Mouse (Mus musculus) liver, embryonic 16.5 days (tissue): Measurements from ENCODE around the gene Myl3. TPM values are rescaled to one million over a fixed set of nuclear protein-coding genes. Genes with fewer than 3 reads are reported as not detected.

Experiments used
- ATAC-seq: fragments of 200-750 bp; cut with Nextera tagmentation; 2 replicates; pipeline ENCODE4 v1.8.0; 2017; ENCODE audit warnings: low read depth, mild to moderate bottlenecking, moderate number of reproducible peaks, moderate library complexity
- H3K27ac ChIP-seq: fragments of 300-500 bp; sonication (generic); 2 replicates; pipeline ENCODE4 v1.5.1; 2014; ENCODE audit warnings: mild to moderate bottlenecking, low read length
- H3K27me3 ChIP-seq: fragments of 300-500 bp; sonication (generic); 2 replicates; pipeline ENCODE4 v1.6.1; 2014; ENCODE audit warnings: low read depth, low read length, mixed read lengths; ENCODE audit not compliant: control insufficient read depth, insufficient read depth
- H3K36me3 ChIP-seq: fragments of 300-500 bp; sonication (generic); 2 replicates; pipeline ENCODE4 v1.6.1; 2014; ENCODE audit warnings: mild to moderate bottlenecking; ENCODE audit not compliant: control insufficient read depth, insufficient read depth
- H3K4me1 ChIP-seq: fragments of 300-500 bp; sonication (generic); 2 replicates; pipeline ENCODE4 v1.6.1; 2014; ENCODE audit warnings: low read depth, low read length, mixed read lengths; ENCODE audit not compliant: control insufficient read depth
- H3K4me2 ChIP-seq: fragments of 300-500 bp; sonication (generic); 2 replicates; pipeline ENCODE4 v1.6.1; 2014; ENCODE audit warnings: low read depth, low read length, mixed read lengths
- H3K4me3 ChIP-seq: fragments of 300-500 bp; sonication (generic); 2 replicates; pipeline ENCODE4 v1.5.1; 2014; ENCODE audit warnings: low read depth, mild to moderate bottlenecking, low read length
- H3K9ac ChIP-seq: fragments of 300-500 bp; sonication (generic); 2 replicates; pipeline ENCODE4 v1.6.1; 2014; ENCODE audit warnings: low read depth, low read length
- H3K9me3 ChIP-seq: fragments of 300-500 bp; sonication (generic); replicated peaks from 2 replicates; pipeline ENCODE4 v1.6.1; 2016; ENCODE audit warnings: low read length; ENCODE audit not compliant: control insufficient read depth
- WGBS: fragments of 180-500 bp; shearing (Covaris S2); extraction: QIAGEN DNeasy Blood & Tissue Kit; methylation state at CpG from one replicate; pipeline ENCODE4 v1.1.7; 2014; ENCODE audit not compliant: insufficient replicate concordance; 5-methylcytosine and 5-hydroxymethylcytosine counted together
- polyA plus RNA-seq: library from polyadenylated mRNA; unstranded; fragments of >200 nt; fragmentation: Nextera tagmentation; extraction: Ambion mirVana; gene quantifications from 2 replicates; pipeline ENCODE4 v1.2.1, GENCODE M21; 2015

The Myl3 gene
- polyA plus RNA-seq, 1 experiment from 2014 or later, result 1.9 TPM

- Histone ChIP-seq H3K9me3 (no peaks in the 10 kb centered on the region), H3K27ac (no peak overlapping the region), H3K4me1 (no peaks in the 10 kb centered on the region; the same call in 1 of the 2 replicates), H3K9ac (no peak overlapping the region), H3K4me2 (no peak overlapping the region), H3K27me3 (peaks cover 46% of the 10 kb centered on the region), H3K36me3 (no peaks in the 10 kb centered on the region), H3K4me3 (no peak overlapping the region)
- ATAC-seq, result no peak
- WGBS, result 32% methylated on average over 5 of the region's 5 CpGs
These were observed 4.6 kb downstream of the Myl3 start for GRCm38 (mm10) chr9:110746238-110746637.

- H3K27me3 ChIP-seq, result peaks cover 38% of the 10 kb centered on the region
- no peak within 1 kb of the TSS for H3K9ac ChIP-seq
- H3K9me3 ChIP-seq, result no peaks in the 10 kb centered on the region
- H3K4me1 ChIP-seq, result no peaks in the 10 kb centered on the region; the same call in 1 of the 2 replicates
- no peak within 1 kb of the TSS for H3K27ac ChIP-seq
- ATAC-seq, result no peak
- WGBS, result 57% methylated on average over 7 of the region's 7 CpGs
- no peak within 1 kb of the TSS for H3K4me3 ChIP-seq
- no peaks in the 10 kb centered on the region for H3K36me3 ChIP-seq
- no peak within 1 kb of the TSS for H3K4me2 ChIP-seq
These were observed 5.3 kb downstream of the Myl3 start, which contains the start of gene Pth1r for GRCm38 (mm10) chr9:110746961-110747360. Pth1r (minus strand) TSS chr9:110747145.

- no peaks in the 10 kb centered on the region for H3K9me3 ChIP-seq
- no peaks in the 10 kb centered on the region; the same call in 1 of the 2 replicates for H3K4me1 ChIP-seq
- WGBS, result 58% methylated on average over 2 of the region's 2 CpGs
- no peak overlapping the region for H3K4me2 ChIP-seq
- H3K9ac ChIP-seq, result no peak overlapping the region
- no peak for ATAC-seq
- H3K27ac ChIP-seq, result no peak overlapping the region
- no peak overlapping the region for H3K4me3 ChIP-seq
- H3K36me3 ChIP-seq, result no peaks in the 10 kb centered on the region
- H3K27me3 ChIP-seq, result peaks cover 23% of the 10 kb centered on the region
These were observed 6.8 kb downstream of the Myl3 start for GRCm38 (mm10) chr9:110748451-110748850.

GRCm38 (mm10) chr9:110750404-110751187 lies 8.9 kb downstream of the Myl3 start:
- 30% methylated on average over 14 of the region's 14 CpGs for WGBS
- Histone ChIP-seq H3K4me1 (no peaks in the 10 kb centered on the region), H3K9ac (no peak overlapping the region), H3K27me3 (peaks cover 3% of the 10 kb centered on the region; the same call in 1 of the 2 replicates), H3K36me3 (no peaks in the 10 kb centered on the region), H3K4me2 (no peak overlapping the region), H3K4me3 (no peak overlapping the region), H3K9me3 (no peaks in the 10 kb centered on the region), H3K27ac (no peak overlapping the region)
- ATAC-seq, result no peak

GRCm38 (mm10) chr9:110751412-110751811 lies 9.8 kb downstream of the Myl3 start:
- Histone ChIP-seq H3K4me1 (no peaks in the 10 kb centered on the region), H3K27ac (no peak overlapping the region), H3K4me2 (no peak overlapping the region), H3K9ac (no peak overlapping the region), H3K27me3 (no peaks in the 10 kb centered on the region; the same call in 1 of the 2 replicates), H3K4me3 (no peak overlapping the region), H3K9me3 (no peaks in the 10 kb centered on the region), H3K36me3 (no peaks in the 10 kb centered on the region)
- no peak for ATAC-seq
- 29% methylated on average over 5 of the region's 5 CpGs for WGBS

- no peaks in the 10 kb centered on the region for H3K27me3 ChIP-seq
- H3K4me2 ChIP-seq, result no peak overlapping the region
- no peak for ATAC-seq
- H3K4me3 ChIP-seq, result no peak overlapping the region
- WGBS, result 43% methylated on average over 4 of the region's 4 CpGs
- no peaks in the 10 kb centered on the region for H3K36me3 ChIP-seq
- H3K9ac ChIP-seq, result no peak overlapping the region
- no peaks in the 10 kb centered on the region for H3K9me3 ChIP-seq
- no peak overlapping the region for H3K27ac ChIP-seq
- no peaks in the 10 kb centered on the region for H3K4me1 ChIP-seq
These were observed 11.3 kb downstream of the Myl3 start for GRCm38 (mm10) chr9:110752917-110753435.

- ATAC-seq, result no peak
- Histone ChIP-seq H3K9me3 (no peaks in the 10 kb centered on the region), H3K4me1 (no peaks in the 10 kb centered on the region), H3K4me3 (no peak overlapping the region), H3K27me3 (no peaks in the 10 kb centered on the region), H3K9ac (no peak overlapping the region), H3K27ac (no peak overlapping the region), H3K4me2 (no peak overlapping the region), H3K36me3 (no peaks in the 10 kb centered on the region)
- 63% methylated on average over 4 of the region's 4 CpGs for WGBS
These were observed 12.1 kb downstream of the Myl3 start for GRCm38 (mm10) chr9:110753773-110754172.

- no peak overlapping the region for H3K4me3 ChIP-seq
- ATAC-seq, result no peak
- no peaks in the 10 kb centered on the region for H3K4me1 ChIP-seq
- no peak overlapping the region for H3K9ac ChIP-seq
- no peak overlapping the region for H3K27ac ChIP-seq
- no peaks in the 10 kb centered on the region for H3K36me3 ChIP-seq
- no peak overlapping the region for H3K4me2 ChIP-seq
- H3K9me3 ChIP-seq, result no peaks in the 10 kb centered on the region
- 68% methylated on average over 5 of the region's 5 CpGs for WGBS
- H3K27me3 ChIP-seq, result no peaks in the 10 kb centered on the region
These were observed 16.2 kb downstream of the Myl3 start for GRCm38 (mm10) chr9:110757816-110758215.

- 74% methylated on average over 8 of the region's 8 CpGs for WGBS
- H3K27me3 ChIP-seq, result no peaks in the 10 kb centered on the region
- no peaks in the 10 kb centered on the region for H3K36me3 ChIP-seq
- no peak overlapping the region for H3K4me3 ChIP-seq
- no peaks in the 10 kb centered on the region for H3K4me1 ChIP-seq
- no peak overlapping the region for H3K27ac ChIP-seq
- no peak for ATAC-seq
- no peak overlapping the region for H3K9ac ChIP-seq
- no peak overlapping the region for H3K4me2 ChIP-seq
- H3K9me3 ChIP-seq, result no peaks in the 10 kb centered on the region
These were observed 16.9 kb downstream of the Myl3 start for GRCm38 (mm10) chr9:110758605-110759004.
